Comparison of ENCODE assay signal across 8 mouse cellular contexts in genomic region chr4:123662914-123663687, GRCm38 (mm10). TPM values are rescaled to one million over a fixed set of nuclear protein-coding genes. Genes with fewer than 3 reads are reported as not detected.
A peak's percentile ranks its signal among the peaks of the same experiment; 100 is the strongest.
DNase-seq lines count a peak whose midpoint lies in the region; ATAC-seq and TF ChIP-seq lines count a peak whose summit lies in the region.

No protein-coding gene starts in this region.

- no peaks in the 10 kb centered on the region for H3K36me3 ChIP-seq in myocyte (ENCODE audit: control insufficient read depth, insufficient read depth)

- H3K79me2 ChIP-seq in myocyte (ENCODE audit: control insufficient read depth, insufficient read depth) = peaks cover 63% of the 10 kb centered on the region

- DNase-seq in heart, adult 11 months = peak; percentile 91
- DNase-seq in heart, adult 8-10 months (ENCODE audit: low spot score) = no peak
- peak; percentile 88 for DNase-seq in R1 (ENCODE audit: low read depth, low spot score)
- DNase-seq in kidney, postnatal 36 days = peak; percentile 64 to 66
- no peak for DNase-seq in right cerebral cortex, adult 2 months (ENCODE audit: low spot score in 2 of 2)

- H3K27me3 ChIP-seq in myocyte (ENCODE audit: control insufficient read depth, insufficient read depth, insufficient read length) = no peaks in the 10 kb centered on the region

- peak overlapping the region; percentile 97 for H3ac ChIP-seq in myocyte (ENCODE audit: control insufficient read depth, insufficient read length)

- no peak for TF ChIP-seq POLR2A in myocyte (IDR thresholded peaks at IDR 0.05; ENCODE audit: insufficient read length, low read depth)

- ATAC-seq in granulocyte monocyte progenitor cell, adult 5-6 weeks (replicated peaks; ENCODE audit: poor library complexity, severe bottlenecking) = peak; percentile 65
- no peak for ATAC-seq in frontal cortex, adult (ENCODE audit: low TSS enrichment)

- peak overlapping the region; percentile 73 for H3K4me2 ChIP-seq in myocyte (ENCODE audit: low read depth)

- peak overlapping the region; percentile 41 for H3K4me3 ChIP-seq in myocyte

TF ChIP-seq in myocyte, 11 proteins besides CTCF, POLR2A, EP300 and RAD21:
- TF ChIP-seq REST (IDR thresholded peaks at IDR 0.05; ENCODE audit: insufficient read depth, insufficient read length) = no peak
- TF ChIP-seq MYOD1 (IDR thresholded peaks at IDR 0.05; ENCODE audit: control insufficient read depth in 1 of 3, insufficient read length in 2 of 3, low read depth in 2 of 3) = no peak
- no peak for TF ChIP-seq CEBPB (IDR thresholded peaks at IDR 0.05; ENCODE audit: insufficient read depth, poor library complexity, severe bottlenecking)
- TF ChIP-seq POLR2AphosphoS2 (IDR thresholded peaks at IDR 0.05; ENCODE audit: insufficient read length, low read depth) = no peak
- no peak for TF ChIP-seq MYOG (IDR thresholded peaks at IDR 0.05; ENCODE audit: control insufficient read depth in 1 of 3, insufficient read depth in 1 of 3, insufficient read length in 2 of 3, low read depth in 2 of 3)
- no peak for TF ChIP-seq SRF (IDR thresholded peaks at IDR 0.05; ENCODE audit: control insufficient read depth, insufficient read length, low read depth)
- TF ChIP-seq TCF12 (IDR thresholded peaks at IDR 0.05; ENCODE audit: insufficient read depth, poor library complexity, severe bottlenecking) = no peak
- no peak for TF ChIP-seq MAX (IDR thresholded peaks at IDR 0.05; ENCODE audit: low read depth)
- no peak for TF ChIP-seq E2F4 (IDR thresholded peaks at IDR 0.05; ENCODE audit: insufficient read depth)
- no peak for TF ChIP-seq USF1 (IDR thresholded peaks at IDR 0.05; ENCODE audit: low read depth)

RNA-seq across cellular contexts. Expression of gene Macf1, which starts 21.1 kb away (rescaled TPM):
- 100 to 1,000 TPM; 223 to 243 (median 241) TPM for total RNA-seq in heart, adult 8-10 months (2022)
- 127 and 129 TPM in 2 replicates for total RNA-seq in granulocyte monocyte progenitor cell, adult 5-6 weeks (2014; fragmentation: Nextera tagmentation)
- total RNA-seq in granulocyte monocyte progenitor cell, adult 5-6 weeks (2017) = 162 and 174 TPM in 2 replicates
- 88.5 TPM for polyA plus RNA-seq in myocyte (2012; fragmentation: generic; extraction: Trizol)

RNA-seq across cellular contexts. Expression of gene Ndufs5, which starts 54.9 kb away (rescaled TPM):
- 100 to 1,000 TPM; 391 to 483 (median 438) TPM for total RNA-seq in heart, adult 8-10 months (2022)
- total RNA-seq in granulocyte monocyte progenitor cell, adult 5-6 weeks (2014; fragmentation: Nextera tagmentation) = 173 and 190 TPM in 2 replicates
- total RNA-seq in granulocyte monocyte progenitor cell, adult 5-6 weeks (2017) = 168 and 215 TPM in 2 replicates
- polyA plus RNA-seq in myocyte (2012; fragmentation: generic; extraction: Trizol) = 484 TPM

Comparison
In these comparisons a context has a peak if more than half of its experiments do, and no peak if none do; other contexts are left out.
1. DNase-seq: peak in heart, adult 11 months (single experiment), R1 (single experiment) and kidney, postnatal 36 days (2 of 2); none in heart, adult 8-10 months (single experiment) and right cerebral cortex, adult 2 months (0 of 2).